Mouse (Mus musculus) B cell, adult 62 days (primary cell): ENCODE measurements around the gene B3gat1. TPM values are rescaled to one million over a fixed set of nuclear protein-coding genes. Genes with fewer than 3 reads are reported as not detected.

Experiments
- total RNA-seq: library from RNA; stranded (reverse); gene quantifications from 4 replicates; pipeline ENCODE4 v1.2.4, GENCODE M21; 2023

Gene B3gat1
- total RNA-seq: not detected in 4 replicates

DNA sequence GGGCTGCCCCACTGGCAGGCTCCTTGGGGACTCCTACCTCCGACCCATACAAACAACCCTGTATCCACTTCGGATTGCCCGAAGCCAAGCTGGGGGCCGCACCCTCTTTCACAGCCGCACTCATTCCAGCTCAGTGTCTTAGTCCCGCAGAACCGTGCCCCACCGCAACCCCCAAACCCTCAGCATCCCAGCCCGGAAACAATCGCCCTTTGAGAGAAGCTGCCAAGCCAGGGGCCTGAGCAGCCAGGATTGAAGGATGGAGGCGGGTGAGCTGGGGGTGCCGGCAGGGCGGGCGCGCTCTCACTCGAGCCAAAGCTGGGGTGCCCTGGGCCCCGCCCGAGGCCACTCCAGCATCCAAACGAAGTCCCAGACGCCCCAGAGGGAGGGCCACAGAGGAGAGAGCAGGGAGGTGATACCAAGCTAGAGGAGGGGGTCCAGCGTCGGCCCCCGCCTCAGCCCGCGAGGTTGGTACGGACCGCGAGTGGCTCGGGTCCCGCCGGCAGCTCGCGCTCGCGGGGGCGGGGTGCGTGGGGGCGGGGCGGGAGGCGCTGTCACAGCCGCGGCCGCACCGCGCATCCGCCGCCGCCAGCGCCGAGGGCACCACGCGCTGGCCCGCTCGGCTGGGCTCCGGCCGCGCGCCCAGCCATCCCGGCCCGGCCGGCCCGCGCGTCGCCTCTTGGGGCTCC, at the start of gene B3gat1:
B3gat1 (plus strand) TSS at position 523 of the 686 bp plus-strand sequence.

DNA sequence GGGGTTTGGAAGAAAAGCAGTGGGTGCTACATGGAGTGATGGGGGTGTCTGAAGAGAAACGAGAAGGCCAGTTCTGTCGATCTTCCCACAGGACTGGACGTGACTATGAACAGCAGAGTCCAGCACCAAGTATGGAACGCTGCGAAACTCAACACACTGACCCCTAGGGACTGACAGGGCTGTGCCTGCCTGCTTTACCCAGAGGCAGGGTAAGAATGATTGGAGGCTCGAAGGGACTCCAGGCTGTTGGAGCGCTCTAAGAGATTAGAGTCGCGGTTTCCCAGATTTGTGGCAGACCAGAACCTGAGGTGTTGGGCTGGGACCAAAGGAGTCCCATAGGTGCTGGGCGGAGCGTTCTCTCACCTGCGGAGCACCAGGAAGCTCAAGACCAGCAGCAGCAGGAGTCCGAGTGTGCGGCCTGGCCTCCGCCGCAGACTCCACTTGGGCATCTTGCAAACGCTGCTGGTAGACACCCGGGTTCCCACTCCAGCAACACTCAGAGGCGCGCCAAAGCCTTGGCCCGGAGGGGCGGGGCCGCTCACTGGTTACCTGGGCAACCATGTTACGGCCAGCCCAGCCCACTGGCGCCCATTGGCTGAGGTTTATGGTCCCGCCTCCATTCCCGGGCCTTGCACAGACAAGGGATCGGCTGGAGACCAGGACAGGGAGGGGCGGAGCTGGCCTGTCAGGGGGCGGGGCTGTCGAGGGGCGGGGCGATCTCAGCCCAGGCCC, 72.6 kb downstream of the B3gat1 start, which contains the start of gene Glb1l2:
Glb1l2 (minus strand) TSS at position 534 of the 732 bp plus-strand sequence.

Other genes with a start within 250 kb of the B3gat1 start
- gene Glb1l2, start 72.7 kb downstream of the B3gat1 start, total RNA-seq: not detected in 4 replicates
- not detected in 4 replicates for gene Glb1l3, start 127.2 kb downstream of the B3gat1 start, total RNA-seq
- gene Gm1110, start 189.4 kb downstream of the B3gat1 start, total RNA-seq: not detected in 4 replicates